Mouse (Mus musculus): ENCODE measurements around the gene Slc35e3. TPM values are rescaled to one million over a fixed set of nuclear protein-coding genes. Genes with fewer than 3 reads are reported as not detected.

The Slc35e3 gene
- polyA plus RNA-seq, 1 experiment, result 12.8 TPM

DNA sequence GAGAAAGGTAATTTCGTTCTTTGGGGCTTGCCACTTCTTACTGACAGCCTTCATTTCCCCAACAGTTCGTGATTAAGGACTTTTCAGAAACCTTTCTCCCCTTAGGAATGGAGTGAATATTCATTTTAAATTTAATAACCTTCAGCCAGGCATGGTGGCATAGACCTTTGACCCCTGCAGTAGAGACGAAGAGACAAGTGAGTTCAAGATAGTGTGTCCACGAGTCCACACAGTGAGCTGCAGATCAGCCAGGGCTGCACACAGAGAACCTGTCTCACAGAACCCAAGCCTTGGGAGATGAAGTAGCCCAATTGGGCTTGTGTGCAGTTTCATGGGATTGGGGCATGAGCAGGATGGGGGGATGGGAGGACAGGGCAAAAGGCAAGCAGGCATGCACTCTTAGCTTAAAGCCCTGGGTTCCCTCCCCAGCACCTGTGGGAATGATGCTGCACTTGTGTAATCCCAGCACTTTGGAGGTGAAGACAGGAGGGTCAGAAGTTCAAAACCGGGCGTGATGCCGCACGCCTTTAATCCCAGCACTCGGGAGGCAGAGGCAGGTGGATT, 33.9 kb downstream of the Slc35e3 start:
- peaks cover 23% of the 10 kb centered on the region for H3K36me3 ChIP-seq (ENCODE audit: control insufficient read depth, insufficient read depth)
- TF ChIP-seq FOSL1 (IDR thresholded peaks at IDR 0.05; ENCODE audit: insufficient read depth, low read length, poor library complexity, severe bottlenecking) (no peak), CTCF (IDR thresholded peaks at IDR 0.05; ENCODE audit: control insufficient read depth, insufficient read depth, insufficient read length) (no peak), USF1 (IDR thresholded peaks at IDR 0.05; ENCODE audit: low read depth) (no peak), MAX (IDR thresholded peaks at IDR 0.05) (no peak), MYOD1 (IDR thresholded peaks at IDR 0.05; ENCODE audit: control insufficient read depth, insufficient read length, low read depth) (no peak), MYOG (IDR thresholded peaks at IDR 0.05; ENCODE audit: control insufficient read depth, extremely low read depth, insufficient read length) (no peak)
- H3K4me3 ChIP-seq (ENCODE audit: insufficient read depth, poor library complexity, severe bottlenecking), result no peak overlapping the region
- H3K27me3 ChIP-seq (ENCODE audit: control insufficient read depth, insufficient read depth, insufficient read length), result no peaks in the 10 kb centered on the region
- H3ac ChIP-seq (ENCODE audit: control insufficient read depth, insufficient read length, low read depth), result no peak overlapping the region
- peaks cover 27% of the 10 kb centered on the region for H3K79me3 ChIP-seq (ENCODE audit: low read depth)
- H3K79me2 ChIP-seq (ENCODE audit: control insufficient read depth, insufficient read depth), result peaks cover 38% of the 10 kb centered on the region

DNA sequence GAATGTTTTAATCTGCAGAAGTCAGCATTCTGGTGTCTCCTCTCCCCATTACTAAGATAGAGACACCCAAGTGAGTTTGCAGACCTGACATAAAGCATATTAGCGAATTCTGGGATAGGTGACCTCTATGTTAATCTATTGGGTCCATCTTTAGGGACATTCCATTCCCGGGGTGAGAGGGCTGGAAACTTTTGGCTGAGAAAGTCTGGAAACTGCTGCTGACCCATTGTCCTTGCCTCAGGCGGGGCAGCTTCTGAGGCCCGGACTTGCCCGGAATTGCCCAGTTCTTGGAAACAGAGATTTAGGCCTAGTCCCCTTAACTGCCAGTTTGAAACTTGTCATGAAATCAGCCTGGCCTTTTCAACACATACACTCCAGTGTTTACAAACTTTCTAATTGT, 34.8 kb downstream of the Slc35e3 start:
- TF ChIP-seq MAX (IDR thresholded peaks at IDR 0.05), result no peak
- TF ChIP-seq USF1 (IDR thresholded peaks at IDR 0.05; ENCODE audit: low read depth), result no peak
- TF ChIP-seq CTCF (IDR thresholded peaks at IDR 0.05; ENCODE audit: control insufficient read depth, insufficient read depth, insufficient read length), result no peak
- TF ChIP-seq FOSL1 (IDR thresholded peaks at IDR 0.05; ENCODE audit: insufficient read depth, low read length, poor library complexity, severe bottlenecking), result no peak
- no peak for TF ChIP-seq MYOD1 (IDR thresholded peaks at IDR 0.05; ENCODE audit: control insufficient read depth, insufficient read length, low read depth)
- TF ChIP-seq CEBPB (IDR thresholded peaks at IDR 0.05; ENCODE audit: low read depth), result no peak
- TF ChIP-seq MYOG (IDR thresholded peaks at IDR 0.05; ENCODE audit: control insufficient read depth, extremely low read depth, insufficient read length), result no peak
- Histone ChIP-seq H3K36me3 (ENCODE audit: control insufficient read depth, insufficient read depth) (peaks cover 32% of the 10 kb centered on the region), H3K27me3 (ENCODE audit: control insufficient read depth, insufficient read depth, insufficient read length) (no peaks in the 10 kb centered on the region)

DNA sequence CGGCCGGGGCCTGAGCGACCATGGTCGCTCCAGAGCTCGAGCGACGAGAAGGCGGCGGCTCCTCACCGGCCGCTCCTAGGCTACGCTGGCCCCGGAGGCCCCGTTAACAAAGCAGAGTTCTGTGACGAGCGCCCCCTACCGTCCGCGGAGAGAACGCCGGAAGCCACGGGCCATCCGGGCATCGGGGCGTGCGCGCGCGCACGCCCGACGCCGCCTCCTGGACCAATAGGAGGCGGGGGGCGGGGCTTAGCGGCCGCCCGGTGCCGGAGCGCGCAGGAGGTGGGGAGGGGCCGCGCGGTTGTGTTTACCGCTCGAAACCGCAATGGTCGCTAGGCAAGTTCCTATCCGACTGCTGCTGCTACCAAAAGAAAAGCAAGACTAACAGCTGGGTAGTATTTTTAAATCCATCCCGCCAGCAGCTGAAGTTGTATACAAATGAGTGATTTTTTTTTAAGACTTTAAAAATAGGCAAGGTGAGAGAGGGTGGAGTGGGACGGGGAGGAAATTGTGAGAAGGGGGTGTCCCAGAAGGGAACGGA, 35.5 kb downstream of the Slc35e3 start, which contains the start of gene Mdm2:
Mdm2 (minus strand) TSS at position 155 of the 538 bp plus-strand sequence.
- peak within 1 kb of the TSS; percentile 95 for H3ac ChIP-seq (ENCODE audit: control insufficient read depth, insufficient read length, low read depth)
- H3K27me3 ChIP-seq (ENCODE audit: control insufficient read depth, insufficient read depth, insufficient read length), result no peaks in the 10 kb centered on the region
- H3K4me3 ChIP-seq (ENCODE audit: insufficient read depth, poor library complexity, severe bottlenecking), result peak within 1 kb of the TSS; percentile 92
- TF ChIP-seq MAX (IDR thresholded peaks at IDR 0.05) (peak; percentile 20), CEBPB (IDR thresholded peaks at IDR 0.05; ENCODE audit: low read depth) (no peak), CTCF (IDR thresholded peaks at IDR 0.05; ENCODE audit: control insufficient read depth, insufficient read depth, insufficient read length) (peak; percentile 76), MYOD1 (IDR thresholded peaks at IDR 0.05; ENCODE audit: control insufficient read depth, insufficient read length, low read depth) (no peak), MYOG (IDR thresholded peaks at IDR 0.05; ENCODE audit: control insufficient read depth, extremely low read depth, insufficient read length) (no peak), FOSL1 (IDR thresholded peaks at IDR 0.05; ENCODE audit: insufficient read depth, low read length, poor library complexity, severe bottlenecking) (no peak)
- H3K79me3 ChIP-seq (ENCODE audit: low read depth), result peaks cover 43% of the 10 kb centered on the region
- peaks cover 39% of the 10 kb centered on the region for H3K36me3 ChIP-seq (ENCODE audit: control insufficient read depth, insufficient read depth)
- peaks cover 54% of the 10 kb centered on the region for H3K79me2 ChIP-seq (ENCODE audit: control insufficient read depth, insufficient read depth)

More for the DNA sequence above, 34.8 kb downstream of the Slc35e3 start:
- Histone ChIP-seq H3K79me3 (ENCODE audit: low read depth) (peaks cover 36% of the 10 kb centered on the region), H3K4me3 (ENCODE audit: insufficient read depth, poor library complexity, severe bottlenecking) (no peak overlapping the region), H3K79me2 (ENCODE audit: control insufficient read depth, insufficient read depth) (peaks cover 47% of the 10 kb centered on the region), H3ac (ENCODE audit: control insufficient read depth, insufficient read length, low read depth) (no peak overlapping the region)

DNA sequence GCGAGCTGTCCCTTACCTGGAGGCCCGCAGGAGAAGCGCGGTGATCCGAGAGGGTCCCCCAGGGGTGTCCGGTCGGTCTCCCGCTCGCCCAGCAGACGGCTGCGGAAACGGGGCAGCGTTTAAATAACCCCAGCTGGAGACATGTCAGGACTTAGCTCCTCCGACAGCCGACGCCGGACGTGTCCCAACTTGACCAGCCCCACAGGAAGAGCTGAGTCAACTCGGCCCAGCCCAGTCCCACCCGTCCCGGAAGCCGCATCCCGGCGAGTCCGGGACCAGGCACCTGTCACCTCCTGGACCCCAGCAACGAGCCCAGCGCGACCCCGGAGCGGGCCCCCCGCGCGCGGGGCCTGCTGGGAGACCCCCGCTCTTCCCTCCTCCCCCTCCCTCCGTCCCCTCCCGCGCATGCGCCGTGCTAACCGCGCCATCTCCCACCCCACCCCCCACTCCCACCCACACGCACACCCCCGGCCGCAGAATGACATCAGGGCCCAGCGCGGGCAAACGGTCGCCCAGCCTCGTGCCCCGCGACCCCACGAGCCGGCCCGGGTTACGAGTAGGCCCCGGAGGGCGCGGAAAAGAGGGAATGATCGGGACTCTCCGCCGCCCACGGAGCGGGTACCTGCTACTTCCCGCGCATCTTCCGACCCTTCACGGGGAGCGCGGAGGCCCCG, 36.1 kb downstream of the Slc35e3 start:
- no peak for TF ChIP-seq FOSL1 (IDR thresholded peaks at IDR 0.05; ENCODE audit: insufficient read depth, low read length, poor library complexity, severe bottlenecking)
- peak; percentile 45 for TF ChIP-seq MYOD1 (IDR thresholded peaks at IDR 0.05; ENCODE audit: control insufficient read depth, insufficient read length, low read depth)
- no peak for TF ChIP-seq MAX (IDR thresholded peaks at IDR 0.05)
- TF ChIP-seq MYOG (IDR thresholded peaks at IDR 0.05; ENCODE audit: control insufficient read depth, extremely low read depth, insufficient read length), result no peak
- TF ChIP-seq CTCF (IDR thresholded peaks at IDR 0.05; ENCODE audit: control insufficient read depth, insufficient read depth, insufficient read length), result no peak
- H3ac ChIP-seq (ENCODE audit: control insufficient read depth, insufficient read length, low read depth), result peak overlapping the region; percentile 95
- H3K79me2 ChIP-seq (ENCODE audit: control insufficient read depth, insufficient read depth), result peaks cover 60% of the 10 kb centered on the region
- H3K27me3 ChIP-seq (ENCODE audit: control insufficient read depth, insufficient read depth, insufficient read length), result no peaks in the 10 kb centered on the region
- peak overlapping the region; percentile 92 for H3K4me3 ChIP-seq (ENCODE audit: insufficient read depth, poor library complexity, severe bottlenecking)
- H3K79me3 ChIP-seq (ENCODE audit: low read depth), result peaks cover 49% of the 10 kb centered on the region
- H3K36me3 ChIP-seq (ENCODE audit: control insufficient read depth, insufficient read depth), result peaks cover 45% of the 10 kb centered on the region

DNA sequence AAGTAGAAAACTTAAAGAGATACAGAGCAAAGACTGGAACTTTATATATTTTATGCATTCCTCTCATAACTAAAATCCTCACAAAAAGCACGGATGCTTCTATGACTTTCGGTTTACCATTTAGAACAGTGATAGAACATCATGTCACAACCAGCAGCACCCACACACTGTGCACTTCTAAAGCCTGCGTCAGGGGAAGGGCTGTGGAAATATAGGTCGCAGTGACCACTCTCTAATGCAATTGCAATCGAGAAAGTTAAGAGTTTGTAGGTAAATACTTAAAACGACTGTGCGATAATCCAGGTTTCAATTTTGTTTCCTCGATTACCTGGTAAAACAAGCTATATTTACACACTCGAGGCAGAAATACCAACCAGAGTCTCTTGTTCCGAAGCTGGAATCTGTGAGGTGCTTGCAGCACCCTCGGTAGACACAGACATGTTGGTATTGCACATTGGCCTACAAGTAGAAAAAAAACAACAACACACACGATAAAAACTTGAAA, 36.8 kb downstream of the Slc35e3 start:
- TF ChIP-seq CTCF (IDR thresholded peaks at IDR 0.05; ENCODE audit: control insufficient read depth, insufficient read depth, insufficient read length) (no peak), USF1 (IDR thresholded peaks at IDR 0.05; ENCODE audit: low read depth) (no peak), CEBPB (IDR thresholded peaks at IDR 0.05; ENCODE audit: low read depth) (no peak), MYOG (IDR thresholded peaks at IDR 0.05; ENCODE audit: control insufficient read depth, extremely low read depth, insufficient read length) (no peak), FOSL1 (IDR thresholded peaks at IDR 0.05; ENCODE audit: insufficient read depth, low read length, poor library complexity, severe bottlenecking) (no peak), MAX (IDR thresholded peaks at IDR 0.05) (no peak), MYOD1 (IDR thresholded peaks at IDR 0.05; ENCODE audit: control insufficient read depth, insufficient read length, low read depth) (no peak)
- Histone ChIP-seq H3K79me2 (ENCODE audit: control insufficient read depth, insufficient read depth) (peaks cover 67% of the 10 kb centered on the region), H3K4me3 (ENCODE audit: insufficient read depth, poor library complexity, severe bottlenecking) (peak overlapping the region; percentile 92), H3K79me3 (ENCODE audit: low read depth) (peaks cover 56% of the 10 kb centered on the region), H3K27me3 (ENCODE audit: control insufficient read depth, insufficient read depth, insufficient read length) (no peaks in the 10 kb centered on the region), H3K36me3 (ENCODE audit: control insufficient read depth, insufficient read depth) (peaks cover 52% of the 10 kb centered on the region), H3ac (ENCODE audit: control insufficient read depth, insufficient read length, low read depth) (peak overlapping the region; percentile 95)
